Mouse (Mus musculus) layer of hippocampus, adult 2 months (tissue): ENCODE data around the gene Schip1. TPM values are rescaled to one million over a fixed set of nuclear protein-coding genes. Genes with fewer than 3 reads are reported as not detected.

Source experiments
- DNase-seq, 2 experiments: peaks; one replicate each; pipeline ENCODE4 v3.0.0; 2022; ENCODE audit warnings: low spot score in 2 of 2
- H3K27ac ChIP-seq: fragments of 200-600 bp; 2 replicates; pipeline ENCODE4 v1.8.1; 2022
- H3K4me3 ChIP-seq: fragments of 200-600 bp; 2 replicates; pipeline ENCODE4 v1.8.1; 2022; ENCODE audit warnings: mild to moderate bottlenecking
- CTCF ChIP-seq: fragments of 200-600 bp; conservative IDR thresholded peaks from 2 replicates; pipeline ENCODE4 v1.8.1; 2022; ENCODE audit warnings: antibody characterized with exemption, mild to moderate bottlenecking, moderate library complexity
- total RNA-seq, 2 experiments: library from RNA; stranded (reverse); gene quantifications; 2 replicates each; pipeline ENCODE4 v1.2.3; 2021

Schip1 gene
- total RNA-seq, 2 experiments from 2014 or later: 276 to 283 TPM

DNA sequence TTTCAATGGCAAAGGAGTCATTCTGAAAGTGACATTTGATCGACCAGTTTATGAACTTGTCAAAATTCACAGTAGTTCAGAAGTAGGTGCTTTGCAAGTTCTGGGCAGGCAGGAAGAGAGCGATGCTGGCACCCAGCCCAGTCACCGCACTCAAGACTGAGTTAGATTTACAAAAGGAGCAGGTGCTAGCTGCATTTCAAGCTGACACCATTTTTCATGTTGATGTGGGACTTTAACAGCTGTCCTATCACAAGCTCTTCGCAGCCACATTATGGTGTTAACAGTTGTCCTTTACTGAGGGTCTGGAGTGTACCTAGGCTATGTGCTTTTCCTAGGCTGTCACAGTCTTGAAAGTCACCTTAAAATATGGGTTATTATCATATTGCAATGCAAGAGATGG lies 181.6 kb downstream of the Schip1 start:
- no peak for DNase-seq
- Histone ChIP-seq H3K27ac (no peak overlapping the region), H3K4me3 (no peak overlapping the region)
- no peak for TF ChIP-seq CTCF

DNA sequence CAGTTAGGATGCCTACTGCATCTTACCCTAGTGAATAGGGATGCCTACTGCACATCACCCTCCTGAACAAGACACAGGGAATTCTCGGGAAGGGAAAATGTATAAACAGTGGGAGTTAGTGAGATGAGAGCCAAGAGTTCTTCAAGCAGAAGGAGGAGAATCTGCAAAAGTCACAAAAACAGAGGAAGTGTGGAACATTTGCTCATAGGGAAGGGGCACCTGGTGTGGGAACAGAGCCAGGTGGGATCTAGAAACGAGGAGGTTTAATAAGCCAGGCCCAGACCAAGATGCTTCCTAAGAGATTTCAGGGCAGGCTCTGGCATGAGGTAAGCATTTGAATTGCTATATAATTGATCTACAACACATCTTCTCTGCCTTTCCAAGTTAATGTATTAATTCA lies 186.0 kb downstream of the Schip1 start:
- H3K4me3 ChIP-seq: no peak overlapping the region
- TF ChIP-seq CTCF: no peak
- peak; percentile 39 to 64 for DNase-seq

DNA sequence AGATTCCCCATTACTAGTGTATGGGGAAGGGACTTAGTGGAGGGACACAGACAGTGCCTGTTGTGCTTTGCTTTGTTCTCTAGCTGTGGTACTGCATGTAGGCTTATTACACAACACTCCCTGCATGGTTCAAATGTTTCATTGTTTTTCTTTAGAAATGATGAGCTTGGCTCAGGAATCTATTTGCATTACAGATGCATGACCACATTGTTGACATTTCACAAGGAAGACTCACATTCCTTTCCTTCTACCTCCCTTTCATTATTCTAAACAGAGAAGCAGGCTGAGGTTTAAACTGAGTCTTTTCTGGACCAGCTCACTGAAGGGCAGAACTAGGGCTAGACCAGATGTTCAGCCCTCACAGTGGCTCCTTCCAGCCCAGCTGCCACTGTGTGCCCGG lies 187.7 kb downstream of the Schip1 start:
- DNase-seq: no peak
- no peak for TF ChIP-seq CTCF
- Histone ChIP-seq H3K27ac (peak overlapping the region; percentile 58), H3K4me3 (no peak overlapping the region)

More for the DNA sequence above, 186.0 kb downstream of the Schip1 start:
- peak overlapping the region; percentile 32; the same call in 1 of the 2 replicates for H3K27ac ChIP-seq

DNA sequence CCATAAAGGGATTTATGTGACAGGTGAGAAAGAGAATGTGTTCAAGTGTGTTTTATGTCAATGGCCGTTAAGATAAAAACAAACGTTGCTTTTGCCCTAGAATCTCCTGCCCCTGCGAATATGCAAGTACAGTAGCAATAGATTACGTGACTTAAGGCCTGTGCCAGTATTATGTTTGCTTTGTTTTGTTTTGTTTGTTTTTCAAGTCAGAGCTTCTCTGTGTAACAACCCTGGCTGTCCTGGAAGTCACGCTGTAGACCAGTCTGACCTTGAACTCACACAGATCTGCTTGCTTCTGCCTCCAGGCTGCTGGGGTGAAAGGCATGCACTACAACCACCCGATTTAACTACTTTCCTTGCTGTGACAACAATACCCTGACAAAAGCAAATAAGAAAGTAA lies 197.7 kb downstream of the Schip1 start:
- no peak for TF ChIP-seq CTCF
- no peak overlapping the region for H3K4me3 ChIP-seq
- no peak for DNase-seq
- no peak overlapping the region for H3K27ac ChIP-seq

DNA sequence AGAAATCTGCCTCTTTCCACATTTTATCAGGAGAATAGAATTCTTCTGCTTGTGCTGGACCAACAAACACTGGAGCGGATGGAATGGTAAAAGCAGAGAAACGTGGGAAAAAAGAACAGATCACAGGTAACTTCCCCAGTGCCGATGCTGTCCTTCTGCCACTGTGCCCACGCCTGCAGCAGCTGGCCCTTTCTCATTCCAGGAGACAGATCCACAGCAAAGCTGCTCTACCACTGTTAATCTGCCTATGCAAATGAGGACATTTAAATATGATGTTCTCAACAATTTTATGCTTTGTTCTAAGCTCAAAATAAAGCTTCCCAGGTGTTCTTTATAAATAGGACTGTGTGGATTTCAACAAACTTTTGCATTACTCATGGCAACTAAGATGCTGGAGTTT lies 203.3 kb downstream of the Schip1 start:
- peak in 1 of 2 experiments; percentile 19 for DNase-seq
- no peak for TF ChIP-seq CTCF
- no peak overlapping the region for H3K4me3 ChIP-seq
- peak overlapping the region; percentile 8; the same call in 1 of the 2 replicates for H3K27ac ChIP-seq

DNA sequence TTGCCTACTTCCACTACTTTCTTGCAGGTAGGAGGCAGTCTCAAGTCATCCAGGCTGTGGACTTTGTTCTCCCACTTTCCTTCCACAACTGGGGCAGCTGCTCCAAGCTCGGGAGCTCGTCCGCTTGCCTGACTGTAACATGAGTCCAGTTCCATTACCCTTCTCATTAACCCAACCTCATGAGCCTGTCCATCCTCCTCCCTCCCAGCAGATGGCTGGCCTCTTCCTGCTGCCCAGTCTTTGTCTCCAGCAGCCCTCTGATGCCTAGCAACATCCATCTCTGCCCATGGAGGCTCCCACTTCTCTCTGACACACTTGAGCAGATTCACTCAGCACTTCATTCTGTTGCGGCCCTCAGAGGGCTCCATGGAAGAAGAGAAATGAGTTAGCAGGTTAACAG lies 204.6 kb downstream of the Schip1 start:
- no peak overlapping the region for H3K4me3 ChIP-seq
- TF ChIP-seq CTCF: no peak
- no peak overlapping the region for H3K27ac ChIP-seq
- DNase-seq: no peak

DNA sequence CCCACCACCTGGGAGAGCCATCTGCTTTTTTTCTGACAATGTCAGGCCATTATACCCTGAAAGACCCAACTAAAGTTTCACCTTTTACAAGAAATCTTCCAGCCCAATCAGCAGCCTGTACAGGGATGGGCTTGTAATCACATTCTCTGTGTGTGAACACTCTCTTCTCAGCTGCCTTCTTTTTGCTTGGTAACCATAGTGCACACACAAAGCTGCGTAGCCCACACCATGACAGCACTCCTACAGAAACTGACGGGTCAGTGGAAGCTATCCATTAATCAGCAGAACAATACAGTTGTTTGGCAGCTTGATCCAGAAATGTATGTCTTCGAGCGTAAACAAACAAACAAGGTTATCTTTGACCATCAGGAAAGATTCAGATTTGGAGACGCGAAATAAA lies 205.6 kb downstream of the Schip1 start:
- DNase-seq: no peak
- TF ChIP-seq CTCF: no peak

DNA sequence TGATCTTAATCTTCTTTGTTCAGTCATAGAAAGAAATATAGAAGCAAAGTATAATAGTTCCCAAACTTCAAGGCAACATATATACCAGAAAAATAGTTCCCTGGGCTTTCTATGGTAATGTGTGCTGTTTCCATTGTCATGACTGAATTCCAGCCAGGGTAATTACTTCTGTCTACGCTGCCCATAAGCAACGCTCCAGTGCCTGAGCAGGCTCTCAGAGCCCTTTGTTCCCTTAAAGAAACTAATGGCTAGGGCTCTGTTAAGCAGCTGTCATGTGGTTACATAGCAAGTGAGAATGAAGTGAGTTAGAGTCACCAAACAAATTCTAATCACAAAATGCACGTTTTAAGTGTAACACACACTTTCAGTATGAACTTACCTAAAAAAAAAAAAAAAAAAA lies 206.9 kb downstream of the Schip1 start:
- no peak for TF ChIP-seq CTCF
- H3K27ac ChIP-seq: no peak overlapping the region
- no peak overlapping the region for H3K4me3 ChIP-seq
- DNase-seq: no peak

More for the DNA sequence above, 205.6 kb downstream of the Schip1 start:
- Histone ChIP-seq H3K27ac (no peak overlapping the region), H3K4me3 (no peak overlapping the region)

DNA sequence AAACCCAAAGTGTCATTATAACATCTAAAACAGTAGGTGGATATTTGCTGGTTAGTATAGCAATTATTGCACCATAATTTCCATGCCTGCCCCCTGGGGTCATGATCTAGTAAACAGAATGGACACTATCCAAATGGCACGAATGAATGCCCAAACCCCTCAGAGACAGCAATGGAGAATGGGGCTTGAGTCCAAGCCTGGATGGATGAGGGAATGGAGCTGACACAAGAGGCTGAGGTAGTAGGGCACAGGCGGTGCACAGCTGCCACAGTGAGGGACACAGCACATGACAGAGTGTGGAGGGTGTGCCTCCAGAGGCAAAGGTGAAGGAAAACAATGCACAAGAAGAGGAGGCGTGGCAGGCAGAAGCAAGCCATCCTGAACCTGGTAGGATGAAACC lies 207.3 kb downstream of the Schip1 start:
- no peak overlapping the region for H3K4me3 ChIP-seq
- DNase-seq: no peak
- H3K27ac ChIP-seq: no peak overlapping the region
- TF ChIP-seq CTCF: no peak

DNA sequence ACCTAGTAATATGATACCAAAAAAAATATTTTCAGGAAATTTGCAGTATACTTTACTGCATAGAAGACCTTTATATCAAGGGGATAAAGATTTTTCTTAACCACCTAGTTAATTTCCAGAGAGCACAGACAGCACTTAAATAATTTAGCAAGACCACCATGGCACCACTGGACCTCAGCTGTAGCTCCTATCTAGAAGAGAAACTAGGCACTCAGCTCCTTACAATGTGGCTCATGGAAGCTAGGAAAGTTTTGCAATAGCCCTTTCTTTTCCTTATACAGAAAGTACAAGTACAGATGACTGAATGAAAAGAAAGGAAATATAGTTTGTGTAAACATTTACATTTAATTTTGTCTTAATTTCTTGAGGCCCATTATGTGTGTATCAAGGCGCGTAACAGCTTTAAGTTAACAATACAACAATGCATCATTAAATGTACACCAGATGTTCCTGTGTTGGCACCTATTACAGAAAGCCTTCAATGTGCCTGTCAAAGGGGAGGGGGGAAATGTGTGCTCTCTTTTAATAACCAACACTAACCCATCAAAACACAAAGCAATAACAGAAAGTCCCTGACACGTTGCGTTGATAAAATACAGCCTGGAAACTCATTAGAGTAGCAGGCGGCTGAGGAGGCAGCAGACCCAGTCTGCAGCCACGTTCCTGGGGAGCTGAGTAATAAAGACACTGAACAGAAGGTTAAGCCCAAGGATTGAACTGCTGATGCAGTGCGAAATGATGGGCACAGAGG lies 218.4 kb downstream of the Schip1 start:
- peak overlapping the region; percentile 81 for H3K27ac ChIP-seq
- peak overlapping the region; percentile 39 for H3K4me3 ChIP-seq
- no peak for TF ChIP-seq CTCF
- DNase-seq: no peak

DNA sequence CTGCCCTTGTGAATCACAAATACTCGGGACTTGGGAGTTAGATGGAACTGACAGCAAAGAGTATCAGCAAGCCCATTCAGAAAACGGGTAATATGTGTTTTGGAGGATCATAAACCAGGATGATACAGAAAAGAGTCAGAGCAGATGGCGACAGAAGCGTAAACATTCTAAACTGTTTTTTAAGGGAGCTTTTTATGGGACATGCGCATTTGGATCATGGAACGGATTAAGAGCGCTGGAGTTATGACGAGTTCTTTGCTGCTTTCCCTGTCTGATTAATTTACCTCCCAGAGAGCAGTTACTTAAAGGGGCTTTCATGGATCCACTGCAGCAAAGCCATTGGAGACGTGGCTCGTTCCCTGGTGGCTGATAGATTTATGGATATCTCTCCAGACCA lies 219.0 kb downstream of the Schip1 start:
- H3K27ac ChIP-seq: peak overlapping the region; percentile 81

DNA sequence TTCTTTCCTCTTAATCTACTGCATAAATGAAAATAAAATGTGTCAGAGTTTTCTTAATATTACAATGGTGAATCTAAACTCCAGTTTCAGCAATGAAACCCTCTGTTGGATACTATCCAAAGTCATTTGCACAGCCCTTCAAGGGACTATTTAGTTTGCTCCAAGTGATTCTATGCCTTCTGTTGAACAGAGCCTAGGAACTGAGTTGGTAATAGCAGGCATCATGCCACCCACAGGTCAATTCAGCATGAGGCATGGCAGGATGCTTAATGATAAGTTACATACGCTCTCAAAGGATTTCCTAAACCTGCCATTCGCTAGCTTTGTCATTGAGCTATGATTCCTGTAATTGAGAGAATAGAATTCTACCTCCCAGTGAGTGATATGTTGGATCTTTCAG lies 219.9 kb downstream of the Schip1 start:
- Histone ChIP-seq H3K4me3 (no peak overlapping the region), H3K27ac (peak overlapping the region; percentile 81; the same call in 1 of the 2 replicates)
- TF ChIP-seq CTCF: no peak
- DNase-seq: no peak

More for the DNA sequence above, 219.0 kb downstream of the Schip1 start:
- DNase-seq: peak; percentile 16 to 53
- H3K4me3 ChIP-seq: peak overlapping the region; percentile 39
- no peak for TF ChIP-seq CTCF

DNA sequence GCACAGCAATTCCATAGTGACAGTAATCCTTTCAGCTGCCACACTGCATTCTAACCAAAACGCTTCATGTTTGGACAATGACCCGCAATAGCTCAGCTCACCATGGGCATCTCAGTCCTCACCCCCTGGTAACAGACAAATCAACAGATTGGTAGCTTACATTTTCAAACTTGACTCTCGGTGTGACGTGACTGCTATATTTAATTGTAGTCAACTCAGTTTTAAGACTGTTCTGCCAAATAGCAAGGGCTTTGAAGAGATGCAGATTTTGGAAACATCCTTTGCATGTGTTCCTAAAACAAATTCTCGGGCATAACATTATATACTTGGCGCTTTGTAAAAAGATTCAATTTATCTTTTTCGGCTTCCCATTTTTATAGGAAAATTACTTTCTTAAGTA lies 232.2 kb downstream of the Schip1 start:
- Histone ChIP-seq H3K27ac (no peak overlapping the region), H3K4me3 (no peak overlapping the region)
- no peak for DNase-seq
- TF ChIP-seq CTCF: no peak

DNA sequence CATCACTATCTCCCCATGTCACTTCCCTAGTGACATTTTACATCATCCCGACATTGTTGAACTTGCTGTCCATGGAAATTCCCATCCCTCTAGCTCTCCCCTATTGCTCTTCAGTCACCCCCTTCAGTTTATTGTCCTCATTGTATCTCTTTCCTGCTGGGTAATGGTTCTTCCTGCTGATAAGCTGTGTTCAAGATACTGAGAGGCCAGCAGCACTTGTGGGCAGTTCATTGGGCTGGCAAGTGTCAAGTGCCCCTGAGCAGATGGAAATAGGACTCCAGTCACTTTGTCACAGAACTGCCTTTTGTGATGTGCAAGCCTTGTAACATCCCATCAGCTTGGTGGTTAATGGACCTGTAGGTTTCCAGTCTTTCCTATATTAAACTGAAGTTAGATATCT lies 241.0 kb downstream of the Schip1 start:
- TF ChIP-seq CTCF: no peak
- H3K27ac ChIP-seq: no peak overlapping the region
- no peak overlapping the region for H3K4me3 ChIP-seq
- no peak for DNase-seq
